9 mouse cellular contexts compared by ENCODE assay signal in genomic region chr14:36584065-36584635, GRCm38 (mm10).
DNase-seq lines count a peak whose midpoint lies in the region; TF ChIP-seq lines count a peak whose summit lies in the region.
"Had no signal": no experiment of that assay in that cellular context is flagged by ENCODE, and none has a peak within 500 bp of the region (broad histone marks: within the 10 kb centered on the region; RNA-seq: fewer than 3 reads in every experiment).

No protein-coding gene starts in this region.

- H3K27me3 ChIP-seq in kidney, adult 2 months (replicated peaks; ENCODE audit: control insufficient read depth, insufficient read depth, low read length): no peaks in the 10 kb centered on the region
- no peaks in the 10 kb centered on the region for H3K27me3 ChIP-seq in limb, embryonic 10.5 days (ENCODE audit: low read depth, poor library complexity, severe bottlenecking)
- H3K27me3 ChIP-seq: neural tube, embryonic 13.5 days had no signal

- H3K27ac ChIP-seq in kidney, adult 2 months (ENCODE audit: insufficient read depth, low read depth, low read length): no peak overlapping the region
- no peak overlapping the region for H3K27ac ChIP-seq in ES-E14 (ENCODE audit: insufficient read depth, low read depth, low read length, poor library complexity, severe bottlenecking)
- no peak overlapping the region for H3K27ac ChIP-seq in limb, embryonic 10.5 days
- H3K27ac ChIP-seq: neural tube, embryonic 13.5 days had no signal

- WGBS in kidney, adult 2 months: 55% methylated on average over 4 of the region's 4 CpGs
- 71% methylated on average over 4 of the region's 4 CpGs for WGBS in limb, embryonic 10.5 days

- no peak for TF ChIP-seq POLR2A in kidney, adult 2 months (IDR thresholded peaks at IDR 0.05; ENCODE audit: low read depth, low read length)

- H3K36me3 ChIP-seq in kidney, adult 2 months (ENCODE audit: control insufficient read depth, insufficient read depth, low read length): no peaks in the 10 kb centered on the region
- H3K36me3 ChIP-seq in ES-E14 (ENCODE audit: control insufficient read depth, insufficient read depth, low read length, poor library complexity, severe bottlenecking): no peaks in the 10 kb centered on the region
- no peaks in the 10 kb centered on the region for H3K36me3 ChIP-seq in limb, embryonic 10.5 days
- H3K36me3 ChIP-seq: neural tube, embryonic 13.5 days had no signal

- intact Hi-C loops in left cerebral cortex, postnatal 4 days (cut with DNase I): no loop called here
- intact Hi-C loops in heart, postnatal 36 days (cut with DNase I): no loop called here

- H3K4me3 ChIP-seq in kidney, adult 2 months (ENCODE audit: insufficient read depth, low read depth, low read length): no peak overlapping the region
- H3K4me3 ChIP-seq in ES-E14 (ENCODE audit: insufficient read depth in 1 of 2, low read depth in 1 of 2, low read length in 2 of 2, poor library complexity in 1 of 2, severe bottlenecking in 1 of 2): no peak overlapping the region
- no peak overlapping the region for H3K4me3 ChIP-seq in limb, embryonic 10.5 days
- H3K4me3 ChIP-seq: neural tube, embryonic 13.5 days had no signal

- no peak overlapping the region for H3K9ac ChIP-seq in ES-E14 (ENCODE audit: insufficient read depth, low read depth, low read length, poor library complexity, severe bottlenecking)
- H3K9ac ChIP-seq: neural tube, embryonic 13.5 days had no signal

- DNase-seq in kidney, adult 2 months: peak; percentile 2
- DNase-seq in kidney, postnatal 14 days: no peak
- peak; percentile 19 for DNase-seq in ES-E14 (ENCODE audit: low read depth, low spot score)
- DNase-seq in cerebellum, postnatal 10 days: peak; percentile 47 to 52
- peak; percentile 6 for DNase-seq in left cerebral cortex, postnatal 4 days
- peak; percentile 6 for DNase-seq in thymus, postnatal 25 days
- DNase-seq in heart, postnatal 36 days: no peak
- no peak for DNase-seq in limb, embryonic 10.5 days (ENCODE audit: low spot score)

- H3K9me3 ChIP-seq in ES-E14 (ENCODE audit: control insufficient read depth, insufficient read depth, low read depth, low read length): no peaks in the 10 kb centered on the region
- no peaks in the 10 kb centered on the region for H3K9me3 ChIP-seq in limb, embryonic 10.5 days (replicated peaks)
- H3K9me3 ChIP-seq: neural tube, embryonic 13.5 days had no signal

- TF ChIP-seq CTCF in kidney, adult 2 months (conservative IDR thresholded peaks at IDR 0.05; ENCODE audit: insufficient read depth, insufficient read length, low read depth, low read length): no peak; the same call in 1 of the 2 replicates

- H3K4me1 ChIP-seq in kidney, adult 2 months (ENCODE audit: control insufficient read depth, insufficient read depth, low read length): no peaks in the 10 kb centered on the region
- H3K4me1 ChIP-seq in ES-E14 (ENCODE audit: control insufficient read depth in 2 of 2, insufficient read depth in 2 of 2, low read length in 2 of 2, poor library complexity in 1 of 2): no peaks in the 10 kb centered on the region
- no peaks in the 10 kb centered on the region for H3K4me1 ChIP-seq in limb, embryonic 10.5 days
- H3K4me1 ChIP-seq: neural tube, embryonic 13.5 days had no signal

- in situ Hi-C loops in ES-E14 (cut with MboI; ENCODE audit: low sequenced_read_pairs in 2 of 2, unreplicated experiment in 2 of 2): no loop called here

TF ChIP-seq in ES-E14, 5 proteins besides CTCF, POLR2A, EP300 and RAD21:
- TF ChIP-seq ZC3H11A (IDR thresholded peaks at IDR 0.05; ENCODE audit: borderline replicate concordance, low read depth, low read length): peak; percentile 33; the same call in 1 of the 2 replicates
- no peak for TF ChIP-seq MAFK (IDR thresholded peaks at IDR 0.05; ENCODE audit: insufficient read depth, low read depth, low read length)

Comparison
In these comparisons a context has a peak if more than half of its experiments do, and no peak if none do; other contexts are left out.
1. DNase-seq: peak in kidney, adult 2 months (single experiment), ES-E14 (single experiment), cerebellum, postnatal 10 days (2 of 2), left cerebral cortex, postnatal 4 days (single experiment) and thymus, postnatal 25 days (single experiment); none in kidney, postnatal 14 days (single experiment), heart, postnatal 36 days (0 of 2) and limb, embryonic 10.5 days (single experiment).